Comparison of ENCODE assay signal across 7 mouse cellular contexts in the genomic region with DNA sequence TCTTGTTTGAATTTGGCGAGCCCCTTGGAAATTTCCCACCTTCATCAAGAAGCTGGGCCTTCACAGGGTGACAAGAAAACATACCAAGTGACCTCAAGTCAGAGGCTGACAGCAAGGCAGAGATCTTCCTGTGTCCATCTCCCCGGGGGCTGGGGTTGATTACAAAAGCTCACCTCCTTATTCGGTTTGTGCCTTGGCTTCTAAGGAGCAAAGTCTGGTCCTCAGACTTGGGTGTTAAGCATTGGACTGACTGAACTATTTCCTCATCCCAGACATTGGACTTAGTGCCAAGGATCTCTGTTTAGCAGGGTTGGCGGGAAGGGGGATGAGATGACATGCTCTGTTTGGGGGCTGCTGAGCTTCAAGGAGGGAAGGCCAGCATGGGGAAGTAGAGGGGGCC. TPM values are rescaled to one million over a fixed set of nuclear protein-coding genes. Genes with fewer than 3 reads are reported as not detected.
"Had no signal": no experiment of that assay in that cellular context is flagged by ENCODE, and none has a peak within 500 bp of the region (broad histone marks: within the 10 kb centered on the region; RNA-seq: fewer than 3 reads in every experiment).

No protein-coding gene starts in this region.

RNA-seq across cellular contexts. Expression of a gene that starts 2.8 kb away (rescaled TPM):
- polyA plus RNA-seq: inflammation-experienced regulatory T-cells, adult 6 months; limb, embryonic 12.5 days; midbrain, embryonic 10.5 days; midbrain, embryonic 16.5 days; myocyte; thymus, postnatal 0 days had no signal

RNA-seq across cellular contexts. Expression of a gene that starts 30.4 kb away (rescaled TPM):
- polyA plus RNA-seq: inflammation-experienced regulatory T-cells, adult 6 months; limb, embryonic 12.5 days; midbrain, embryonic 16.5 days; myocyte; thymus, postnatal 0 days had no signal

RNA-seq across cellular contexts. Expression of a gene that starts 44.1 kb away (rescaled TPM):
- polyA plus RNA-seq: inflammation-experienced regulatory T-cells, adult 6 months; limb, embryonic 12.5 days; midbrain, embryonic 10.5 days; midbrain, embryonic 16.5 days; myocyte; neural tube, embryonic 13.5 days had no signal
